Mouse (Mus musculus) natural killer cell, adult 2 months (primary cell): ENCODE data around the gene Uck1.

ENCODE experiments used
- DNase-seq, 2 experiments: peaks; one replicate each; pipeline ENCODE4 v3.0.0; 2022; ENCODE audit warnings: low spot score in 2 of 2

Uck1 gene

GRCm38 (mm10) chr2:32258887-32259533 is 949 bp downstream of the Uck1 start:
- DNase-seq: no peak

- no peak for DNase-seq
Measured at GRCm38 (mm10) chr2:32256273-32256672, 3.7 kb downstream of the Uck1 start.

- DNase-seq: no peak
Measured at GRCm38 (mm10) chr2:32254563-32254962, 5.4 kb downstream of the Uck1 start.

GRCm38 (mm10) chr2:32253352-32253751 is 6.6 kb downstream of the Uck1 start:
- DNase-seq: no peak

GRCm38 (mm10) chr2:32252658-32253057 is 7.3 kb downstream of the Uck1 start:
- no peak for DNase-seq

- no peak for DNase-seq
Measured at GRCm38 (mm10) chr2:32251791-32252527, 8.0 kb downstream of the Uck1 start.

GRCm38 (mm10) chr2:32248377-32249361 is 11.3 kb downstream of the Uck1 start:
- no peak for DNase-seq

GRCm38 (mm10) chr2:32246741-32247140 is 13.2 kb downstream of the Uck1 start:
- DNase-seq: no peak

- no peak for DNase-seq
Measured at GRCm38 (mm10) chr2:32242986-32243385, 17.0 kb downstream of the Uck1 start.

GRCm38 (mm10) chr2:32240591-32240990 is 19.4 kb downstream of the Uck1 start:
- no peak for DNase-seq

GRCm38 (mm10) chr2:32238708-32239435 is 21.1 kb downstream of the Uck1 start:
- DNase-seq: no peak

GRCm38 (mm10) chr2:32237571-32237970 is 22.4 kb downstream of the Uck1 start:
- DNase-seq: no peak

- DNase-seq: peak; percentile 27 to 32
Measured at GRCm38 (mm10) chr2:32236760-32237487, 23.0 kb downstream of the Uck1 start.

GRCm38 (mm10) chr2:32235886-32236759 is 23.8 kb downstream of the Uck1 start, which contains the start of gene Pomt1:
TSS of gene Pomt1 (plus strand) at chr2:32236590.
- DNase-seq: peak; percentile 81 to 89

GRCm38 (mm10) chr2:32235433-32235832 is 24.5 kb downstream of the Uck1 start:
- no peak for DNase-seq

GRCm38 (mm10) chr2:32222057-32222456 is 37.9 kb downstream of the Uck1 start:
- peak in 1 of 2 experiments; percentile 28 for DNase-seq

GRCm38 (mm10) chr2:32221577-32221976 is 38.4 kb downstream of the Uck1 start:
- DNase-seq: no peak

GRCm38 (mm10) chr2:32220969-32221368 is 39.0 kb downstream of the Uck1 start:
- no peak for DNase-seq

- DNase-seq: no peak
Measured at GRCm38 (mm10) chr2:32220021-32220420, 39.9 kb downstream of the Uck1 start.

- no peak for DNase-seq
Measured at GRCm38 (mm10) chr2:32219501-32219900, 40.5 kb downstream of the Uck1 start.
